Mouse (Mus musculus) spleen, adult 2 months (tissue): Measurements from ENCODE around the gene Nos1ap.

Experiments used
- CTCF ChIP-seq: fragments of 200-500 bp; IDR thresholded peaks from 2 replicates; pipeline ENCODE4 v1.5.1; 2011; ENCODE audit warnings: mild to moderate bottlenecking, inconsistent platforms; ENCODE audit not compliant: insufficient read depth, insufficient read length, insufficient replicate concordance; ENCODE audit errors: extremely low read depth
- POLR2A ChIP-seq: fragments of 200-500 bp; IDR thresholded peaks from 2 replicates; pipeline ENCODE4 v1.6.1; 2011; ENCODE audit warnings: low read depth, low read length, inconsistent platforms

DNA sequence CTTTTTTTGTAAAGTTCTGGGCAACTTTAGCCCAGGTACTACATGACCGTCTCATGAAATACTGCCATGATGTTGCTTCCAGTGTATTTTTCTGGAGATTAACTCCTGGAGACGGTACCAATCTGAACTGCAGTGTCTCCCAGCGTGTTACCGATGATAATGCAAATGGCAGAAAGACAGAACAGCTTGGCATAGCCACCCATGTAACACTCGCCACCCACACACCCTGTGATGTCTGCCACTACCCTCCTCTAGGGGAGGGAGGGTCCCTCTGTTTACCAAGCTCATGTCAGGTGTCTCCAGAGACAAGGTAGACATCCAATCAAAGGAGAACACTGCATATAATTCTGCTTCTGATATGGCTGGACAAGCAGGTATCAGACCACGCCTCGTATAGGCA lies 70.0 kb downstream of the Nos1ap start:
- TF ChIP-seq CTCF (no peak), POLR2A (no peak)
